Mouse (Mus musculus) CH12.LX (cell line): ENCODE data around the gene Bloc1s1. TPM values are rescaled to one million over a fixed set of nuclear protein-coding genes. Genes with fewer than 3 reads are reported as not detected.
A peak's percentile ranks its signal among the peaks of the same experiment; 100 is the strongest.

ENCODE experiments used
- DNase-seq: peaks from one replicate; pipeline ENCODE4 v3.0.0-alpha.2; 2013; ENCODE audit errors: extremely low read depth
- H3K27ac ChIP-seq: 2 replicates; pipeline ENCODE4 v1.5.1; 2012; ENCODE audit warnings: low read depth, mild to moderate bottlenecking, control low read depth, moderate library complexity; ENCODE audit not compliant: insufficient read depth
- H3K27me3 ChIP-seq: replicated peaks from 2 replicates; pipeline ENCODE3; 2012; ENCODE audit warnings: inconsistent platforms
- H3K36me3 ChIP-seq, 2 experiments: replicated peaks in 1 of 2; 2 replicates each; pipeline versions ENCODE3 to v1.6.1; 2012; ENCODE audit warnings: inconsistent platforms in 1 of 2, low read length in 1 of 2, mild to moderate bottlenecking in 1 of 2, mixed read lengths in 1 of 2, moderate library complexity in 1 of 2; ENCODE audit not compliant: control insufficient read depth in 1 of 2, insufficient read depth in 1 of 2
- H3K4me1 ChIP-seq, 2 experiments: 2 replicates each; pipeline ENCODE4 v1.6.1; 2012; ENCODE audit warnings: inconsistent platforms in 1 of 2, moderate library complexity in 1 of 2; ENCODE audit not compliant: insufficient read depth in 2 of 2, control insufficient read depth in 1 of 2
- H3K4me2 ChIP-seq: 2 replicates; pipeline ENCODE4 v1.6.1; 2012; ENCODE audit warnings: low read depth, mild to moderate bottlenecking, control low read depth; ENCODE audit not compliant: poor library complexity, insufficient read depth, severe bottlenecking
- H3K4me3 ChIP-seq, 3 experiments: fragments of 150-350 bp in 1 of 3; sonication (generic) in 1 of 3; replicated peaks in 1 of 3; 2 replicates each; pipeline versions ENCODE3 to v1.5.1; 2011 to 2012; ENCODE audit warnings: low read depth in 2 of 3, low read length in 2 of 3, mild to moderate bottlenecking in 2 of 3, moderate library complexity in 2 of 3, control low read depth in 1 of 3, improper control_type of control experiment in 1 of 3, inconsistent platforms in 1 of 3, mixed read lengths in 1 of 3; ENCODE audit not compliant: poor library complexity in 1 of 3
- H3K79me2 ChIP-seq: replicated peaks from 2 replicates; pipeline ENCODE4 v1.6.1; 2012; ENCODE audit warnings: mild to moderate bottlenecking, moderate library complexity; ENCODE audit not compliant: control insufficient read depth, poor library complexity, insufficient read depth, severe bottlenecking; ENCODE audit errors: extremely low read depth
- H3K9ac ChIP-seq: 2 replicates; pipeline ENCODE4 v1.6.1; 2012; ENCODE audit warnings: low read depth, mild to moderate bottlenecking, control low read depth, moderate library complexity; ENCODE audit not compliant: insufficient read depth
- H3K9me3 ChIP-seq: replicated peaks from 2 replicates; pipeline ENCODE3; 2012; ENCODE audit warnings: low read length, inconsistent platforms, mixed read lengths
- CHD1 ChIP-seq: IDR thresholded peaks from 2 replicates; pipeline ENCODE4 v1.6.1; 2012; ENCODE audit warnings: low read depth, low read length, improper control_type of control experiment, inconsistent platforms
- CTCF ChIP-seq, 2 experiments: IDR thresholded peaks in 1 of 2; conservative IDR thresholded peaks in 1 of 2; 2 replicates each; pipeline ENCODE4 v1.5.1; 2011 to 2012; ENCODE audit warnings: low read depth in 2 of 2, low read length in 2 of 2, improper control_type of control experiment in 1 of 2, inconsistent platforms in 1 of 2, mild to moderate bottlenecking in 1 of 2, moderate library complexity in 1 of 2
- ELF1 ChIP-seq: IDR thresholded peaks from 2 replicates; pipeline ENCODE4 v1.6.1; 2014; ENCODE audit warnings: low read depth, mild to moderate bottlenecking, inconsistent platforms, low read length, improper control_type of control experiment
- EP300 ChIP-seq: IDR thresholded peaks from 2 replicates; pipeline ENCODE4 v1.6.1; 2011; ENCODE audit warnings: low read length, improper control_type of control experiment
- MAX ChIP-seq: IDR thresholded peaks from 2 replicates; pipeline ENCODE4 v1.6.1; 2011; ENCODE audit warnings: low read length, improper control_type of control experiment
- NRF1 ChIP-seq: IDR thresholded peaks from 2 replicates; pipeline ENCODE4 v1.6.1; 2014; ENCODE audit warnings: low read depth, mild to moderate bottlenecking, inconsistent platforms, low read length, improper control_type of control experiment, moderate library complexity
- POLR2A ChIP-seq: IDR thresholded peaks from 2 replicates; pipeline ENCODE4 v1.6.1; 2011; ENCODE audit warnings: low read depth, mild to moderate bottlenecking, improper control_type of control experiment, low read length
- SMC3 ChIP-seq: IDR thresholded peaks from 2 replicates; pipeline ENCODE4 v1.6.1; 2011; ENCODE audit warnings: low read depth, low read length, improper control_type of control experiment
- UBTF ChIP-seq: IDR thresholded peaks from 2 replicates; pipeline ENCODE4 v1.6.1; 2012; ENCODE audit warnings: low read depth, mild to moderate bottlenecking, inconsistent platforms, low read length, improper control_type of control experiment, moderate library complexity
- USF2 ChIP-seq: conservative IDR thresholded peaks from 2 replicates; pipeline ENCODE4 v1.6.1; 2011; ENCODE audit warnings: low read depth, low read length, improper control_type of control experiment
- dilution Hi-C: fragments of 300-500 bp; cut with MboI; formaldehyde crosslinking; loops from 2 replicates; pipeline ENCODE4 v1.14.3; 2020; ENCODE audit warnings: low sequenced_read_pairs; ENCODE audit not compliant: extremely low pct_unique_long_range_greater_than_20kb, extremely low pct_ligation_motif_present
- in situ Hi-C: fragments of 300-500 bp; cut with MboI; formaldehyde crosslinking; loops from 3 replicates; pipeline ENCODE4 v1.14.3; 2019; ENCODE audit warnings: low sequenced_read_pairs, low pct_ligation_motif_present, low pct_unique_long_range_greater_than_20kb, mixed read lengths
- polyA plus RNA-seq: library from polyadenylated mRNA; unstranded; fragments of >175 nt; gene quantifications from 2 replicates; pipeline ENCODE4 v1.2.1, GENCODE M21; 2012; ENCODE audit warnings: low read depth; ENCODE audit not compliant: insufficient read length
- total RNA-seq, 2 experiments: library from RNA; depleted of rRNA; stranded (reverse); fragments of 300-350 nt in 1 of 2; fragments of >200 nt in 1 of 2; gene quantifications; 2 replicates each; pipeline ENCODE4 v1.2.3; 2012 to 2014

The Bloc1s1 gene
- total and polyA plus RNA-seq, 3 experiments = 34.1 to 74.4 (median 37.1) TPM

DNA sequence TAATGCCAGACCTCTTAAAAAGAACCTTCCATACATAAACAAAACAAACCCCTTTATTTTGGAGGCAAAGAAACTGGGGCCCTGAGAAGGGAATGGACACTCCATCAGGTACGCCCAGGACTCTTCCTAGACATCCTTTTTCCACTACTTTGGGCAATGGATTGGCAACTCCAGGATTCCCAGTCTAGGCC, 1.1 kb downstream of the Bloc1s1 start, which contains the start of gene Rdh5:
Gene Rdh5, minus strand, starts transcription at position 67 of the 191 bp plus-strand sequence.
- TF ChIP-seq EP300 = no peak
- TF ChIP-seq NRF1 = no peak
- no peak for TF ChIP-seq POLR2A
- TF ChIP-seq CTCF (conservative IDR thresholded peaks at IDR 0.05 in 1 of 2, IDR thresholded peaks at IDR 0.05 in 1 of 2; ENCODE audit: low read depth in 2 of 2, low read length in 2 of 2) = no peak
- no peak for TF ChIP-seq ELF1
- TF ChIP-seq, all 38 proteins: peak for 0
- Histone ChIP-seq H3K79me2 (no peaks in the 10 kb centered on the region), H3K27ac (peak within 1 kb of the TSS; percentile 64), H3K4me1 (peaks cover 6 to 21% of the 10 kb centered on the region in 2 experiments), H3K9ac (peak within 1 kb of the TSS; percentile 96), H3K4me2 (peak within 1 kb of the TSS; percentile 80), H3K27me3 (no peaks in the 10 kb centered on the region), H3K36me3 (peaks cover 7 to 36% of the 10 kb centered on the region in 2 experiments), H3K4me3 (peak within 1 kb of the TSS; percentile 81 to 91 (median 85)), H3K9me3 (no peaks in the 10 kb centered on the region)
- no peak for DNase-seq
- dilution Hi-C loops (no loop called here), in situ Hi-C loops (no loop called here)

DNA sequence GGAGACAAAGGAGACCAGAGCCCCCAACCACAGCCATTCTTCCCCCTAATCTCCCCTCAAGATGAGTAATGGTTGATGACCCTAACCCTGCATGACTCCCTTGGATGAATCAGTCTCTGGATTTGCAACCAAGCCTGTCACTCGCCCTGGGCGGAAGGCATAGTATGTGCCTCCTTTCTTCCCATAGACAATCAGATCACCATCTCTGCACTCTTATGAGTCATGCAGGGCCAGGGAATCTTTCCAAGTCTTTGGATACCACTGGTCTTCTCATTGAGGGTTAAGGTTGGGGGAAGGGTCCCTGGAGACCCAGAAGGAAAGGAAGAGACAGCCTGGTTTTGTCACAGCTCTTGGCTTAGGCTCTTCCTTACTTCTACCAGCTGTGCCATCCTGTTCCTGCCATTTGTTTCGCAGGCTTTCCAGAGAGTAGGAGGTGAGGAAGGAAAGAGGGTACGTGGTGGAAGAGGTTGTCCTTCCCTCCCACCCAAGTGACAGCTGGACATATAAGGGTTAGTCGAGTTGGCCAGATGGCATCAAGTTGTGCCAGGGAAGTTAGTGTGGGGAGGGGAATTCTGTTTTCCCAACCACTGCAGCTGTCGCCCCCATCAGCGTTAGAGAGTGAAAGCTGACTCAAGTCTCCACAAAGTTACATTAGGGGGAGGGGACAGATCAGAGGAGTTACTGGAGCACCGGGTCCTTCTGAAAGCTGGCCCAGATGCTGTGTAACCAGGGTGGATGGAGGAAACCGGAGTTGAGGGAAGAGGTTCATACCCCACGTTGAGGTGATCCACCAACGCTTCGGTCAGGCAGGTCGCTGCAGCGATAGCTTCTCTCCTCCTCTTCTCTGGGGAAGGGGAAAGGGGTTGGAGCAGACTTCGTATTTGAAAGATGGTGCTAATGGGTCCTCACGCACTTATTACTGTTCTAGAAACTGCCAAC, 1.7 kb downstream of the Bloc1s1 start:
- Histone ChIP-seq H3K79me2 (no peaks in the 10 kb centered on the region), H3K4me2 (peak overlapping the region; percentile 80), H3K27me3 (no peaks in the 10 kb centered on the region), H3K36me3 (peaks cover 11 to 41% of the 10 kb centered on the region in 2 experiments), H3K4me1 (peaks cover 6 to 21% of the 10 kb centered on the region in 2 experiments), H3K4me3 (peak overlapping the region; percentile 81 to 91 (median 85)), H3K9ac (peak overlapping the region; percentile 96), H3K9me3 (no peaks in the 10 kb centered on the region), H3K27ac (no peak overlapping the region)
- dilution Hi-C loops (no loop called here), in situ Hi-C loops (no loop called here)
- DNase-seq = peak; percentile 17
- no peak for TF ChIP-seq MAX
- no peak for TF ChIP-seq SMC3
- TF ChIP-seq UBTF = 0 out of 2 replicates have a peak, but pooled peaks have one; percentile 12

- dilution Hi-C loops (no loop called here), in situ Hi-C loops (no loop called here)
- no peaks in the 10 kb centered on the region for H3K9me3 ChIP-seq
- no peaks in the 10 kb centered on the region for H3K27me3 ChIP-seq
- no peak for TF ChIP-seq CHD1
- TF ChIP-seq USF2 = no peak
- no peak for TF ChIP-seq UBTF
- peaks cover 6 to 21% of the 10 kb centered on the region in 2 experiments for H3K4me1 ChIP-seq
- no peak overlapping the region for H3K9ac ChIP-seq
- H3K27ac ChIP-seq = no peak overlapping the region
- H3K79me2 ChIP-seq = no peaks in the 10 kb centered on the region
- H3K36me3 ChIP-seq = peaks cover 11 to 48% of the 10 kb centered on the region in 2 experiments
- H3K4me2 ChIP-seq = no peak overlapping the region
- DNase-seq = no peak
- H3K4me3 ChIP-seq = no peak overlapping the region
Observed at GRCm38 (mm10) chr10:128921251-128921650, 2.6 kb downstream of the Bloc1s1 start.
